Mouse (Mus musculus) left cerebral cortex, postnatal 14 days (tissue): ENCODE measurements around the gene Cers5. TPM values are rescaled to one million over a fixed set of nuclear protein-coding genes. Genes with fewer than 3 reads are reported as not detected.
"Not testable (repeated sequence)": the region's sequence is repeated elsewhere in the genome, so short reads cannot be mapped to it uniquely, and the experiment has no call there.

Experiments used
- DNase-seq, 2 experiments: peaks; one replicate each; pipeline ENCODE4 v3.0.0; 2021 to 2022; ENCODE audit warnings: low spot score in 2 of 2, mixed read lengths in 1 of 2
- intact Hi-C: fragments of 180-260 bp; cut with DNase I; formaldehyde crosslinking; loops from one replicate; pipeline ENCODE4 v1.15.1; 2025
- long read RNA-seq, 2 experiments: library from polyadenylated mRNA; stranded (forward); transcript quantifications; one replicate each; pipeline ENCODE4 v2.0.0; 2021
- total RNA-seq, 2 experiments: library from RNA; stranded (reverse); gene quantifications; 2 replicates each; pipeline ENCODE4 v1.2.3; 2021

The Cers5 gene
- total RNA-seq, result 10 to 100 TPM; 38.9 to 39.6 TPM
- long read RNA-seq, experiment 1, transcript Cers5-202 (11 exons, 2,775 nt), result major isoform, 54 of 100 reads
- long read RNA-seq, experiment 1, partial matches to known transcripts, result 2 of 100 reads
- long read RNA-seq, experiment 1, other reads (novel, unspliced or antisense), result 40 of 100 reads
- long read RNA-seq, experiment 2, transcript Cers5-201 (10 exons, 2,096 nt), result minor isoform, 8 of 101 reads
- long read RNA-seq, experiment 2, transcript Cers5-202 (11 exons, 2,775 nt), result major isoform, 48 of 101 reads
- long read RNA-seq, experiment 2, partial matches to known transcripts, result 2 of 101 reads
- long read RNA-seq, experiment 2, other reads (novel, unspliced or antisense), result 43 of 101 reads

DNA sequence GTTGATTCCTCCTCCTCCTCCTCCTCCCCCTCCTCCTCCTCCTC, at the start of gene Cers5:
Cers5 (minus strand) TSS at position 5 of the 44 bp plus-strand sequence.
- intact Hi-C loops, result loop anchor here (5.0 kb wide), 1 partner anchor 45 kb away; the partner anchor contains the start of gene Cox14
- not testable (repeated sequence) for DNase-seq

- no peak for DNase-seq
- intact Hi-C loops, result loop anchor here (10.0 kb wide), 1 partner anchor 55 kb away; the partner anchor contains the start of gene Lima1
Observed at GRCm38 (mm10) chr15:99819621-99820279, 47.1 kb upstream of the Cers5 start.

DNA sequence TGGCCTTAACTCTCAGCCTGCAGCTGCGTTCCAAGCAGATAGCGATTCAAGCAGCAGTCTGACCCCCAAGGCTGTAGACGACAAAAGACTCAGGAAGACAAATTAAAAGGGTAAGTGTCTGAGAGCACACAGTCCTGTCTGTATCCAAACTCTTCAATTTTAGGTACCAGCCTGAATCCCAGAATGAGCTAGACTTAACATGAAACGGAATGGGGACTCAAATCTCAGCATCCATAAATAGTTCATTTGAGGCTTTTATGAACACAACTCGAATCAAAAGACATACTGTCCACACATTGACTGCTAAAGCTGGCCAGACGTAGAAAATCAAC, 46.4 kb upstream of the Cers5 start:
- intact Hi-C loops, result loop anchor here (10.0 kb wide), 1 partner anchor 56 kb away; the partner anchor contains the start of gene Lima1
- DNase-seq, result no peak

GRCm38 (mm10) chr15:99818321-99819108, 45.8 kb upstream of the Cers5 start:
- intact Hi-C loops, result loop anchor here (10.0 kb wide), 1 partner anchor 56 kb away; the partner anchor contains the start of gene Lima1
- peak; percentile 26 to 32 for DNase-seq

GRCm38 (mm10) chr15:99817343-99818235, 44.9 kb upstream of the Cers5 start:
- no peak for DNase-seq
- intact Hi-C loops, result loop anchor here (10.0 kb wide), 1 partner anchor 57 kb away; the partner anchor contains the start of gene Lima1

DNA sequence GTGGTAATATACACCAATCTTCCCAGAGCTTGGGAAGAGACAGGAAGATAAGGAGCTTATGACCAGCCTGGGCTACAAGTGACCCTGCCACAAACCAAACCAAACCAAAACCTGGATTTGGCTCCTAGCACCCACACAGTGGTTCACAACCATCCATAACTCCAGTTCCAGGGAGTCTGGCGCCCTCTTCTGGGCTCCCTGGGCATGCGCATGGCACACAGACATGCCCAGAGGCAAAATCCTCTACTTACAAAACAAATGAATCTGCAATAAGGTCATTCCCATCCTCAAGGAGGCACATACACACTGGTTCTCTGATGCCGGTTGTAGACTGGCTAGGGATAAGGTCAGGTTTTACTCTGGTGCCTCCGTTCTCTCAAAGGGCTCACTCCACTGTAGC, 43.3 kb upstream of the Cers5 start:
- intact Hi-C loops, result loop anchor here (10.0 kb wide), 1 partner anchor 59 kb away; the partner anchor contains the start of gene Lima1
- no peak for DNase-seq

DNA sequence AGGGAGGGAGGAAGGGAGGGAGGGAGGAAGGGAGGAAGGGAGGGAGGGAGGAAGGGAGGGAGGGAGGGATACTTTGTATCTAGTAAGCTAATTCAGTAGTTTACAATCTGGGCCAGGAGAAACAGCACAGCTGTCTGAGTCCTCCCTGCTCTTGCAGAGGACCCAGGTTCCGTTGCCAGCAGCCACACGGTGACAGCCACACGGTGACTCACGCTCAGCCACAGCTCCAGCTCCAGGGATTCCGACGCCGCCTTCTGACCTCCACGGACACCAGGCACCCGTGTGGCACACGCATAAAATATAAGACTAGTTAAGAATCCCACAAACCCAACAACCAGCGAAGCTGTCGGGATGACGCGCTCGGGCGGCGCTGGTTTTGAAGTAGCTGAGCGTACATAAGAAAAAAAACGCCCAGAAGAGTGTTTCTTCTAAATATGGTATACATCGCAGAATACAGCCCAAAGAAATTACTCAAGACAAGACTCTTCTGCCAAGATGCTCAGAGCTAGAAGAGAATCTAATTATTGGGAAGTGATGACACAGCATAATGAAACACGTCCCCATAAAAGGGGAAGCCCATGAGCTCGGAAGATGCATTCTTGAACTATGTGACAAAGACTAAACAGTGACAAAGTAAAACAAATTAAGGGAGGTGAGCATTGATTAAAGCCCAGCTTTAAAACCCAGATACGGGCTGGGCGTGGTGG, 42.0 kb upstream of the Cers5 start:
- intact Hi-C loops, result loop anchor here (10.0 kb wide), 1 partner anchor 60 kb away; the partner anchor contains the start of gene Lima1
- no peak for DNase-seq

GRCm38 (mm10) chr15:99813639-99814038, 41.0 kb upstream of the Cers5 start:
- no peak for DNase-seq
- intact Hi-C loops, result loop anchor here (10.0 kb wide), 1 partner anchor 61 kb away; the partner anchor contains the start of gene Lima1

DNA sequence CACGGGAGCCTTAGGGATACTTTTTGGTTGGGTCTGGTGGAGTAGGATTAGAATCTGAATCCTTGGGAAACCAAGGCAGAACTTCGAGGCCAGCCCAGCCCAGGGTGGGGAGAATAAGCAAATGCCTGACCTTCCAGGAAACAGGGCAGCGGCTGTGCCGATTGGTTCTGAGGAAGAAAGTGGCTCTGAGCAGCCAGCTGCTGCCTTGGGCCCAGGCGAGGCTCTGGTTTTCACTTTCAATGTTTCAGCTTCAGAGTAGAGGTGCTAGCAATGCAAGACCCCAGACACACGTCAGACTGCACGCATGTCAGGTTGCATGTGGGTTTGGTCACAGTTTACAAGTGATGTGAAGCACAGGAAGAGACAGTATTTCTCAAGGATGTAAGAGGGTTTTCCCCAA, 39.4 kb upstream of the Cers5 start:
- intact Hi-C loops, result loop anchor here (10.0 kb wide), 1 partner anchor 63 kb away; the partner anchor contains the start of gene Lima1
- no peak for DNase-seq

DNA sequence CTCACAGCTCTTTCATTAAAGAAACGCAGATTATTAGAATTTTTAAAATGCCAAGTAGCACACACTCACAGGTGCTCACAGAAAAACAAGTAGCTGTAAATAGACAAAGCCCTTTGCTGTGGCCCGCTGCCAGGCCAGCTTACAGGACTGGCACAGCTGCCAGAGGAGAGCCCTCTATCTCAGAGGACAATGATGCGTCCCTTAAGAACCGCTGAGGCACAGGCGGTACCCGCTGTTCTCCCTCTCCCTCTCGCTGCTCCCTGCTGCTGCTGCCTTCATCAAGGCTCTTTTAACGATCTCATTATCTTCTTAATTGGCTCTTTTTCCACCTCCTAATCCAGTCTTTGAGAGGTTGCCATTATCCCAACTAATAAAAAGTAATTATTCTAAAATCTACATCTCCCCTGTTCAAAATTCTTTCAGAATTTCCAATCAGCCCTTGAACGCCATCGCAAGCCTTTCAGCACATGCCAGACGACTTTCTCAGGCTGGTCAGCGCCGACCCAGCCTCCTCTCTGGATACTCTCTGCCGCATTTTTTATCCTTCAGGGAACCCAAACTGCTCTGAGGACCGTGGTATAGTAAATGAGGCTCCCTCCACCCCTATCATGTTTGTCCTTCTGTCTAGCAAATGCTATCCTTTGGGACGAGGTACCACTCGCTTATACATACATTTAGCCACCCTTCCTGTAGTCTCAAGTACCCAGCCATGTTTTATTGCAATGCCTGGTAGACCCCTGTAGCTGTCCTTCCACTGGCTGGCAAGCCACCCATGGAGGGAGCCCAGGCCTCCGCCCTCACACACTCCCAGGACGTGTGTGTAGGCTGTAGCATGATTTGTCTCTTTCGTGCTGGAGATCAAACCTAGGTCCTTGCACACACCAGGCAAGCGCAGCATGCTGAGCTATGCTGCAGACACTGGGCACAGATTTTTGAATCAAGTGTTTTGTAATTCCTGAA, 35.4 kb upstream of the Cers5 start:
- intact Hi-C loops, result no loop called here
- peak; percentile 28 to 45 for DNase-seq

GRCm38 (mm10) chr15:99806171-99806570, 33.5 kb upstream of the Cers5 start:
- DNase-seq, result no peak
- intact Hi-C loops, result no loop called here

DNA sequence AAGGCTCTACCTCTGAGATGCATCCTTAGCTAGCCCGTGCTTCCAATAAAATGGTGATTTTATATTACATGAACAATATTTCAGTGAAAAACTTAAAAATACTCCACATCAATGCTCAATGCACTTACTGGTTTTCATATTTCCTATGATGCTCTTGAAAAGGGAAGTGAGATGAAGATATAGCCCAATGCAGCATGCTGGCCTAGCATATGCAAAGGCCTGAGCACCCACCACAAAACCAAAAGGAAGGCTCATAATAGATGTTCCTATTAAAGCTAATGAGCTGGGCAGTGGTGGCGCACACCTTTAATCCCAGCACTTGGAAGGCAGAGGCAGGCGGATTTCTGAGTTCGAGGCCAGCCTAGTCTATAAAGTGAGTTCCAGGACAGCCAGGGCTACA, 33.0 kb upstream of the Cers5 start:
- intact Hi-C loops, result no loop called here

GRCm38 (mm10) chr15:99803186-99803644, 30.5 kb upstream of the Cers5 start:
- intact Hi-C loops, result no loop called here
- DNase-seq, result no peak

More for the DNA sequence above, 33.0 kb upstream of the Cers5 start:
- no peak for DNase-seq

GRCm38 (mm10) chr15:99801885-99802572, 29.3 kb upstream of the Cers5 start:
- DNase-seq, result no peak
- intact Hi-C loops, result no loop called here

DNA sequence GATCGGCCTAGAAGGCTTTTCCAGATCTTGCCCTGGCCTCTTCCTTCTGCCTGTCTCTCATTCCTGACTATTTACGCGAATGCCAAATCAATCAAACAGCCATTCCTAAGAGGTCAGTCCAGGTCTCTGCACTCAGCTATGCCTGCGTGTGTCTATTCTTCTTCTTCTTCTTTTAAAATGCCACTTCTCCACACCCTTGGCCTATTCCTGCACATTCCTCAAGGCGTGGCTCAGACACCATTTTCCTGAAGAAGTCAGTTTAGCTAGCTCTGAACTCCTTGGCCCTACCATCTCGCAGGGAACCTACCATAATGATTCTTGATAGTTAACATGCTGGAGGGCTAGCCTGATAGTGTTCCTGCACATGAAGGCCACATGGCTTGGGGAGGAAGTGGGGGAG, 27.0 kb upstream of the Cers5 start:
- intact Hi-C loops, result no loop called here
- no peak for DNase-seq

DNA sequence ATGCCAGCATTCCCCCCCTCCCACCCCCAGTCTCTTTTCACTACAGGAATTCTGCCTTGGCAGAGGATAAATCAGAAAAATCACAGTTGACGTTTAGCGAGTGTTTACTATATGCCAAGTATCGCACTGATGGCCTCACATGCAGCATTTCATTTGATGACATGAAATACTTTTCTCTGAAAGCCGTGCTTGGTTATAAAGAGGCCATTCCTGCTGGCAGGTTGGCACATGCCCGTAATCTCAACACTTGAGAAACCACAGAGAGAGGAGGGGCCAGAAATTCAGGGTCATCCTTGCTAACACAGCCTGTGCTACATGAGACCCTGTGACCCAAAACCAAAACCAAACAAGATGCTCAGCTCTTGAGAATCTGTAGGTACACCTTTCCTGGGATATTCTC, 25.2 kb upstream of the Cers5 start:
- intact Hi-C loops, result no loop called here
- DNase-seq, result no peak

DNA sequence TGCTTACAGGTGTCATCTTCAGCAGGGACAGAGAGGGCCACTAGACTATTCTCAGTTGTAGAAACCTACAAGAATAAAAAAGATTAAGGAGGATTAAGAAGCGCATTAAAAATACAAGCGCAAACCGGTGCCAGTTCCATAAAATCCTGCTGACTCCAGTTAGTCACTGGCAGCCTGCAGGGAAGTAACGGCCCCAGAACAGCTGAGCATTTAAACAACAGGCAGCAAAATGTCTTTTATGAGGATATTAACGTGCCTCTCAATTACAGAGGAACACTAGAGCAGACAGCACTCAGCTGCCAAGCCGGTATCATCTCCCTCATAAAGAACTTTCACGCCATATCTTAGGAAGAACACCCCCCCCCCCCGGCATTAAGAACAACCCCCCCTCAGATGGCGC, 24.1 kb upstream of the Cers5 start:
- DNase-seq, result no peak
- intact Hi-C loops, result no loop called here
